Mouse (Mus musculus): Measurements from ENCODE around the gene Fkbp7.

DNA sequence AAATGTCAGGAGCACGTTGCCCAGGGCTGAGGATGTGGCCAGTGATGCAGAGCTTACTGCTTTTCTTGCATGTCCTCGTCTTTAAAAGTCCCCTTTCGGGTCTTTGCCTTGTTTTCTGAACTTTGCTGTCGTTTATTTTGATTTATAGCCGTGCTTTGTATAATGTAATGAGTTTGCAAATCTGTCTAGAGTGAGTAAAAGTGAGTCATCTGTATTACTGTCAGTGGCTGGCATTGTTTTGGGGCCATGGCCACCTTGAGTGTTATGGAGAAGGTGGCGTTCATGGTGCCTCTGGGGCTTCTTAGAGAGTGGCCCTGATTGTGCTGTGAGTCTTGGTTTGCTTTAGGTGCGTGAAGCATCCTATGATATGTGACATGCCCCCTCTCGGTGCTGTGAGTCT lies 9.4 kb upstream of the Fkbp7 start:
- TF ChIP-seq CTCF (IDR thresholded peaks at IDR 0.05; ENCODE audit: low read depth), result no peak
- no peak for TF ChIP-seq EP300 (optimal IDR thresholded peaks at IDR 0.05)

Measured in stomach, postnatal 0 days (tissue).